Mouse (Mus musculus) duodenum, adult 2 months (tissue): Measurements from ENCODE around the gene Bdkrb1. TPM values are rescaled to one million over a fixed set of nuclear protein-coding genes. Genes with fewer than 3 reads are reported as not detected.

Experiments used
- polyA plus RNA-seq: library from polyadenylated mRNA; depleted of rRNA; stranded (reverse); fragments of >200 nt; gene quantifications from 2 replicates; pipeline ENCODE4 v1.2.3, GENCODE M21; 2012; ENCODE audit warnings: low replicate concordance; rRNA removed

The Bdkrb1 gene
- polyA plus RNA-seq: 0.54 and 0.64 TPM in 2 replicates

GRCm38 (mm10) chr12:105602581-105603210 is at the start of gene Bdkrb1:
Gene Bdkrb1, plus strand, starts transcription at chr12:105603085.

GRCm38 (mm10) chr12:105562936-105563680 is 39.8 kb upstream of the Bdkrb1 start, which contains the start of gene Bdkrb2:
Gene Bdkrb2, plus strand, starts transcription at chr12:105563226.

Other genes starting within 250 kb of the Bdkrb1 start
- 0.44 and 0.48 TPM in 2 replicates for gene D430019H16Rik, start 149.2 kb upstream of the Bdkrb1 start, polyA plus RNA-seq
- 3.3 and 4.2 TPM in 2 replicates for gene Bdkrb2, start 39.9 kb upstream of the Bdkrb1 start, polyA plus RNA-seq
- 3.9 and 11.8 TPM in 2 replicates for gene Gskip, start 81.7 kb downstream of the Bdkrb1 start, polyA plus RNA-seq
- gene Atg2b, start 82.1 kb downstream of the Bdkrb1 start, polyA plus RNA-seq: 5.8 and 6.8 TPM in 2 replicates
- gene Ak7, start 102.9 kb downstream of the Bdkrb1 start, polyA plus RNA-seq: 0.06 TPM in 1 of 2 replicates, not detected in the other
- gene Papola, start 181.6 kb downstream of the Bdkrb1 start, polyA plus RNA-seq: 14.3 and 28.1 TPM in 2 replicates